Mouse (Mus musculus): Measurements from ENCODE around the gene Rassf6. TPM values are rescaled to one million over a fixed set of nuclear protein-coding genes. Genes with fewer than 3 reads are reported as not detected.

The Rassf6 gene
- not detected for total RNA-seq (2021)
- long read RNA-seq, experiment 1, result 0 reads
- long read RNA-seq, experiment 2, result 0 reads

- DNase-seq (ENCODE audit: low spot score), result no peak
Measured at GRCm38 (mm10) chr5:90640286-90641217, at the start of gene Rassf6. TSS of gene Rassf6 (minus strand) at chr5:90640657.

GRCm38 (mm10) chr5:90689426-90690128, 49.1 kb upstream of the Rassf6 start:
- DNase-seq (ENCODE audit: low spot score), result peak; percentile 7

GRCm38 (mm10) chr5:90687913-90688312, 47.5 kb upstream of the Rassf6 start:
- DNase-seq (ENCODE audit: low spot score), result no peak

DNA sequence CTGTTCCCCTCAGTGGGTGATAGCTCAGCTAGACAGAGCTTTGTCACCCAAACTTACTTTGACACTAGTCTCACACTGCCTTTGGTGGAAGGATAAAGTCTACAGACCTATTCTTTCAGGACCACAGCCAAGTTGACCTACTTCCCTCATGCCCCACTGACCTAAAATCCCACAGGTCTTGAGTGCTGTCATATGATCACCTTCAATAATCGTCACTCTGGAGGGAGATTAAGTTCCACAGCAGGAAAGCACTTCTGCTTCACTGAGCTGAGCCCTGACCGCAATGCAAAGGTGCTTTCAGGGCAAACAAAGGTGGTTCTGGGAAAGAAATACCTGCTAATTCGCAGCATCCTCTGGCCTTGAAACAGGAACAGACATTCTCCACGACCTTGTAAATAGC, 44.5 kb upstream of the Rassf6 start:
- no peak for DNase-seq (ENCODE audit: low spot score)

DNA sequence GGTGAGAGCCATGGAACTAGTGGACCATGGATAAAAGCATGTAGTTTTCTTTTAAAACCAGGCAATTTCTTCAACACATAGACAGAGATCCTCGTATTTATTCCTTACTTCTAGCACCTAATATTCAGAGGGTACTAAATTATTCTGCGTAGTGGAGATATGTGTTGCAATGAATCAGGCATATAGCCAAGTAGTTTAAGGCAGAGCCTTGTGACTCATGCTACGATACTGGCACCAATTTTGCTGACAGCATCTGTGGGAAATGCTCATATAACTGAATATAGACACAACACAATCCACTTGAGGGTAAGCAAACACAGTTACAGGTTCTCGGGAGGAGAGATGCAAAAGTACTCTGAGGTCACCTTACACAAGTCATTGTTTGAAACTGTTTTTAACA, 41.4 kb upstream of the Rassf6 start:
- peak; percentile 17 for DNase-seq (ENCODE audit: low spot score)

- DNase-seq (ENCODE audit: low spot score), result no peak
Measured at GRCm38 (mm10) chr5:90677560-90677959, 37.1 kb upstream of the Rassf6 start.

GRCm38 (mm10) chr5:90661852-90662251, 21.4 kb upstream of the Rassf6 start:
- no peak for DNase-seq (ENCODE audit: low spot score)

- DNase-seq (ENCODE audit: low spot score), result peak; percentile 45
Measured at GRCm38 (mm10) chr5:90661436-90661835, 21.0 kb upstream of the Rassf6 start.

DNA sequence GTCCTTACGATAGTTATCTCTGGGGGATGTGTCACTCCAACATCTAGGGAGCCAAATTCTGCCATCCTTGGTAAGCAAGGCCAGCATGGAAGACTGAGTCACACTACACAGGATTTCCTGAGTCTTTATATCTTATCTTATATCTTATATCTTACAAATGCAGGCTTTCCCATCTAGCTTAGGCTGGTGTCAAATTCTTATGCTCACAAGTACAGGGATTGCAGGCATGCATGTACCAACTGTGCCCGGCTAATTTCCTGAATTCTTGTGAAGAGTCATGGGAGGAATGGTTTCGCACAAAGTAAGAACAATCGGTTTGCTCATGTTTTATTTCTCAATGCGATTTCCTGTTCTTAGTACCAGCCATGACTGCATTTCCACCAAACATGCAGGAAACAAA, 20.0 kb upstream of the Rassf6 start:
- no peak for DNase-seq (ENCODE audit: low spot score)

- no peak for DNase-seq (ENCODE audit: low spot score)
Measured at GRCm38 (mm10) chr5:90656681-90657080, 16.2 kb upstream of the Rassf6 start.

GRCm38 (mm10) chr5:90655891-90656290, 15.4 kb upstream of the Rassf6 start:
- no peak for DNase-seq (ENCODE audit: low spot score)

DNA sequence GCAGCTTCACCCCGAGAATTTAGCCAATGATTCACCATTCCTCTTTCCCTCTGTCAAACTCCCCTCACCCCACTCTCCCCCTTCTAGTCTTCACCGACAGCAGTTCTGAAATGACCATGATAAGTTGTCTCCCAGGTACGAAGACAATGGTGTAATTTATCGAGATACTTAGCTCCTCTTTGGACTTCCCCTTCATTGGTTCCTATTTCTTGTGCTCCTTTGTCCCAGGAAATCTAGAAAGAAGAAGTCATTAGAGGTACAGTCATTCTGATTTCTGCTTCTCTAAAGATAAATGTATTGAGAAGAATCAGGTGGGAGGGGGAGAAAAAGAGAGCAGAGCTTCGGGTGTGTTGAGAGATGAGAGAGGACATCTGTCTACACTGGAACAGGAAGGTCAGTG, 14.3 kb upstream of the Rassf6 start:
- no peak for DNase-seq (ENCODE audit: low spot score)

DNA sequence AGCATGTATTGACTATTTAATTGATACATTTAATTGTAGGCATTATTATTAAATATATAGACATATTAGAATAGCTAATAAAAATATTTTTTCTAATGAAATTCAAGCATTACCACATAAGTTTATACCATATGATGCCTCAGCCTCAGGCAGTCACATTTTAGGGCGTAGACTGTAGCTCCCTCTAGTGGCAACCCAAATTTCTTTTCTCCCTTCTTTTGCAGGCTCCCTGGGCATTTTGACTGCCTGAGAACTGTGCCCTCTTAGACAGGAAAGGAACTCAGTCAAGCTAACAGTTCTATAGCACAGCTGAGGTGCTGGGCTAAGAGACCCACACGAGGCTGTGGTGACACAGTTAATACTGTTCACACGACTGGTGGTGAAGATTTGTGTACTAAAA, 12.3 kb upstream of the Rassf6 start:
- DNase-seq (ENCODE audit: low spot score), result peak; percentile 54

GRCm38 (mm10) chr5:90650466-90651150, 10.2 kb upstream of the Rassf6 start:
- no peak for DNase-seq (ENCODE audit: low spot score)

GRCm38 (mm10) chr5:90647473-90647872, 7.0 kb upstream of the Rassf6 start:
- DNase-seq (ENCODE audit: low spot score), result no peak

DNA sequence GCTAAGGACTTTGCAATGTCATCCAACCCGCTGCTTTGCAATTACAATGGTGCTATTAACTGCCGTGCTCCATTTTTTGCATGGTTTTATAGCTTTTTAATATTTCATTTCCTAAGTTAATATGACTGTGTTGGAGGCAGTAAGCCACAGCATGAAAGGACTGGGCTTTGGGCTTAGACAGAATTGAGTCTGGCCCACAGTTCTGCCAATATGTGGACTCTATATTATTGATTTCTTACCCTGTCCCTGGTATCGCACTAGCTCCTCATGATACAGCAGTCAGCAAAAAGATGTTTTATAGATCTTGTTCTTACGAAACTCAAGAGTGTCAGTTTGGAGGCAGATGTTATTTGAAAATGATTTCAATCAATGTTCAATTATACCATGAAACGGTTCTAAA, 5.9 kb upstream of the Rassf6 start:
- no peak for DNase-seq (ENCODE audit: low spot score)

- no peak for DNase-seq (ENCODE audit: low spot score)
Measured at GRCm38 (mm10) chr5:90645579-90645978, 5.1 kb upstream of the Rassf6 start.

- DNase-seq (ENCODE audit: low spot score), result no peak
Measured at GRCm38 (mm10) chr5:90641218-90641610, 757 bp upstream of the Rassf6 start.

DNA sequence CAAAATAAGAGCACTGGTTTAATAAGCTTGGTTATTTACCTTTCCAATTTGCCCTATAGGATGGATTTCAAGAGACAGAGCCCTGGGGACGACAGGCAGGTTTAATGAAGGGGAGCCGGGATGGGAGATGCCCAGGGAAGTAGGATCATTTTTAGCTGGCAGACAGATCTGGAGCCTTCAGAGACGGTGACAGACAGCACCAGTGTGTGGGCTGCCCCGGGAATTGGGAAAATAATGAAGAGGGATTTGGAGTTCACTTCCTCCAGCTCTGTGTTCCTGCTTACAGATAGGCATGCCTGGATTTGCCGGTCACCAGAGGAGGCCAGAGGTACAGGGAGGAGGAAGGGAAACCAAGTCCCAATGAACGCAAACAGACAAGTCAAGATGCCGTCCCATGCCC, 5.6 kb downstream of the Rassf6 start:
- DNase-seq (ENCODE audit: low spot score), result no peak

- no peak for DNase-seq (ENCODE audit: low spot score)
Measured at GRCm38 (mm10) chr5:90628530-90628929, 11.9 kb downstream of the Rassf6 start.

GRCm38 (mm10) chr5:90628011-90628410, 12.4 kb downstream of the Rassf6 start:
- DNase-seq (ENCODE audit: low spot score), result no peak

- DNase-seq (ENCODE audit: low spot score), result no peak
Measured at GRCm38 (mm10) chr5:90627423-90627822, 13.0 kb downstream of the Rassf6 start.

All from gastrocnemius, adult 18-20 months (tissue).